Mouse (Mus musculus): ENCODE measurements at regions not wholly inside any gene's neighbourhood (a gene's known extent, or its start where the extent isn't known, plus 50 kb on each side); places are given as distances from the start of the nearest gene placed in this dataset.
A peak's percentile ranks its signal among the peaks of the same experiment; 100 is the strongest.

DNA sequence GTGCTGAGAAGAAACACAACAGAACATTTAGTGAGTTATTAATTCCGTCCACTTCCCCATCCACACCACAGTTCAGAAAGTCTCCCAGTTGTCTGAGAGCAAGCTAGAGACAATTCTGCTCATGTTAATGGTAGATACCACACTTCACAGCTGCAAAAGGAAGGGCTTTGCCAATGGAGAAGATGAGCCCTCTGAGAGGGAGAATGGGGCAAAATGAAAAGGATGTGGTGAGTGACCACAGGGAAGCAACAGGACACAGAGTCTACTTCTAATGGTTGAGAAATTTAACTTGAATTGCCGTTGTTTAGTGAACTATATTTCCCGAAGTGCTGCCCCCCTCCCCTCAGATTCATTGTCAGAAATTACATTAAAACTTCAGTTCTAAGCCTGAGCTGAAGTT, 582.7 kb downstream of the Lmo4 start:
- TF ChIP-seq CTCF (IDR thresholded peaks at IDR 0.05; ENCODE audit: low read depth) (no peak), EP300 (optimal IDR thresholded peaks at IDR 0.05) (no peak)
- no peak for ATAC-seq (ENCODE audit: low FRiP score, low TSS enrichment)
- WGBS: 67% methylated on average over 3 of the region's 3 CpGs

DNA sequence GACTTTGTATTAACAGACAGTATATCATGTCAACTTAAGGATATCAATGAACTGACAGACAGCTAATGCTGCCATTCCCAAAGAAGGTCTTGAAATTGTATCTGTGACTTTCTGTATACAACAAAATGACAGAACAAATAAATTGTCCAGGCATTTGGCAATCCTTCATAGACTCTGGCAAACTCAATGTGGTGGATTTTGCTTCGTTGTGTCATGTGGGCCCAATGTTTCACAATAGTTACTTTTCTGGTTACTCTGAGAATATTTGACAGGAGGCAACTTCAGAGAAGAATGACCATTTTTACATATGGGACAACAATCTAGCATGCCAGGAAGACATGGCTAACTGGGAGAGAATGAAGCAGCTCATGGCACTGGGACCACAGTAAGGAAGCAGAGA, 585.9 kb downstream of the Lmo4 start:
- ATAC-seq (ENCODE audit: low FRiP score, low TSS enrichment): no peak
- Histone ChIP-seq H3K9me3 (ENCODE audit: control insufficient read depth, low read length) (no peaks in the 10 kb centered on the region), H3K27ac (replicated peaks) (no peak overlapping the region), H3K4me3 (ENCODE audit: low read depth, low read length) (no peak overlapping the region), H3K4me2 (replicated peaks; ENCODE audit: low read depth) (no peak overlapping the region), H3K36me3 (ENCODE audit: control insufficient read depth, insufficient read depth, low read length) (no peaks in the 10 kb centered on the region), H3K27me3 (ENCODE audit: control insufficient read depth, insufficient read depth, low read length) (no peaks in the 10 kb centered on the region), H3K4me1 (replicated peaks; ENCODE audit: control insufficient read depth, insufficient read depth) (no peaks in the 10 kb centered on the region), H3K9ac (ENCODE audit: low read length) (no peak overlapping the region)
- DNase-seq (ENCODE audit: low spot score): no peak
- WGBS: 32% methylated on average over 1 of the region's 1 CpGs
- TF ChIP-seq EP300 (optimal IDR thresholded peaks at IDR 0.05) (no peak), CTCF (IDR thresholded peaks at IDR 0.05; ENCODE audit: low read depth) (no peak)

More for the DNA sequence above, 582.7 kb downstream of the Lmo4 start:
- Histone ChIP-seq H3K9ac (ENCODE audit: low read length) (no peak overlapping the region), H3K4me3 (ENCODE audit: low read depth, low read length) (no peak overlapping the region), H3K4me2 (replicated peaks; ENCODE audit: low read depth) (no peak overlapping the region), H3K27ac (replicated peaks) (no peak overlapping the region), H3K36me3 (ENCODE audit: control insufficient read depth, insufficient read depth, low read length) (no peaks in the 10 kb centered on the region), H3K4me1 (replicated peaks; ENCODE audit: control insufficient read depth, insufficient read depth) (no peaks in the 10 kb centered on the region), H3K9me3 (ENCODE audit: control insufficient read depth, low read length) (no peaks in the 10 kb centered on the region), H3K27me3 (ENCODE audit: control insufficient read depth, insufficient read depth, low read length) (no peaks in the 10 kb centered on the region)
- no peak for DNase-seq (ENCODE audit: low spot score)

DNA sequence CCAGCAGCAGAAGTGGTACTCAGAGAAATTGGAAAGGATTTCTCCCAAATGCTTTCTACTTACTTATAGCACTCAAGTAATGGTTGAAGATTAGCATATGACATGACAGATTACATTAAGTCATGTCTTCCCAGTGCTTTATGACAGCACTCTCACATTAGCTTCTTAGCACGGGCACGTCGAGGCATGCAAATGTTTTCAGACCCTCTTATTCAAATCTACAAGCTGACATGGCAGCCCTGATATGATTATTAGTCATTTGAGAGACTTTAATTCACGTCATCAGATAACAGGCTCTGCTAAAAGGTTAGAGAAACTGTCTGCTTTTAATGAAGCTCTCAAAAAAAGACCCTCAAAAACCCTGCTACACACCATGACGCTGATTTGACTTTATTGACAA, 590.1 kb downstream of the Lmo4 start:
- H3K9ac ChIP-seq (ENCODE audit: low read length): no peak overlapping the region
- no peaks in the 10 kb centered on the region for H3K4me1 ChIP-seq (replicated peaks; ENCODE audit: control insufficient read depth, insufficient read depth)
- H3K27ac ChIP-seq (replicated peaks): no peak overlapping the region
- TF ChIP-seq EP300 (optimal IDR thresholded peaks at IDR 0.05): no peak
- TF ChIP-seq CTCF (IDR thresholded peaks at IDR 0.05; ENCODE audit: low read depth): no peak
- H3K9me3 ChIP-seq (ENCODE audit: control insufficient read depth, low read length): no peaks in the 10 kb centered on the region
- 67% methylated on average over 5 of the region's 5 CpGs for WGBS
- no peak for DNase-seq (ENCODE audit: low spot score)
- no peak overlapping the region for H3K4me3 ChIP-seq (ENCODE audit: low read depth, low read length)
- no peaks in the 10 kb centered on the region for H3K36me3 ChIP-seq (ENCODE audit: control insufficient read depth, insufficient read depth, low read length)
- ATAC-seq (ENCODE audit: low FRiP score, low TSS enrichment): no peak
- H3K27me3 ChIP-seq (ENCODE audit: control insufficient read depth, insufficient read depth, low read length): no peaks in the 10 kb centered on the region
- H3K4me2 ChIP-seq (replicated peaks; ENCODE audit: low read depth): no peak overlapping the region

DNA sequence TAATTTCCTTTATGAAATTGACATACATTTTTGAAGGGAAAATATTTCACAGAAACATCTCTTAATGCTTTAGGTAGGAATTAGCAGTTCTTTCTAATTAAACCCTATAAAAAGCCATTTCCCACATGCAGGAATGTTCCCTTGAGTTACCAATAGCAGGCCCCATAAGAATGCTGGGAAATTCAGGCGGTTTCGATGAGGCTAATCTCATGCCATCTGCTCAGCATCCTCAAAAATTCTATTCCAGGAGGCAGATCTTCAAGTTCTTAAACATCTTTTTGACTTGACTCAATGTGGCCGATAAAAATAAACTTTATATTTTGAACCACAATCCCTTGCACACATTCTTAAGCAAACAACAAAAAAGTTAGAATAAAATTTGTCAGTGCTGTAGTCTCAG, 591.0 kb downstream of the Lmo4 start:
- H3K27me3 ChIP-seq (ENCODE audit: control insufficient read depth, insufficient read depth, low read length): no peaks in the 10 kb centered on the region
- DNase-seq (ENCODE audit: low spot score) (no peak), ATAC-seq (ENCODE audit: low FRiP score, low TSS enrichment) (no peak)
- 91% methylated on average over 3 of the region's 3 CpGs for WGBS
- H3K9me3 ChIP-seq (ENCODE audit: control insufficient read depth, low read length): no peaks in the 10 kb centered on the region
- no peak overlapping the region for H3K9ac ChIP-seq (ENCODE audit: low read length)
- H3K4me1 ChIP-seq (replicated peaks; ENCODE audit: control insufficient read depth, insufficient read depth): no peaks in the 10 kb centered on the region
- H3K4me3 ChIP-seq (ENCODE audit: low read depth, low read length): no peak overlapping the region
- no peak overlapping the region for H3K4me2 ChIP-seq (replicated peaks; ENCODE audit: low read depth)
- no peaks in the 10 kb centered on the region for H3K36me3 ChIP-seq (ENCODE audit: control insufficient read depth, insufficient read depth, low read length)
- H3K27ac ChIP-seq (replicated peaks): no peak overlapping the region
- no peak for TF ChIP-seq EP300 (optimal IDR thresholded peaks at IDR 0.05)
- TF ChIP-seq CTCF (IDR thresholded peaks at IDR 0.05; ENCODE audit: low read depth): no peak

DNA sequence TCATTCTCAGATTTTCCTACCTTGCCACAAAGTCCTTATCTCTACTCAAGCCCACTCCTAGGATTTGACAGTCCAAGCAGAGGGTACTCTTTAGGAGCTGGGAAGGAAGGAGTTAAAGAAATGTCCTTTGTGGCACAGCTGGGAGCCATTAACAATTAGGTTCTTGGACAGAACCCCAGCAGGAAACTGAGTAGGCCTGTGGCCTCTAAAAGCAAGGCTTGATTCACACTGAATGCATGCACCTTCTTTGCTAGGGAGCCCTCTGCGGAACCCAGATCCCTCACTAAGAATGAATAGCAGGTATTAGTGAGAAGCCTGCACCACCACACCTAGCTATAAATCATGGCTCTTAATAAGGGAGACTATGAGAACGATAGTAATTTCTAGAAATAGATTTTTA, 595.3 kb downstream of the Lmo4 start:
- WGBS: 39% methylated on average over 2 of the region's 2 CpGs
- no peak for ATAC-seq (ENCODE audit: low FRiP score, low TSS enrichment)
- no peak for DNase-seq (ENCODE audit: low spot score)

DNA sequence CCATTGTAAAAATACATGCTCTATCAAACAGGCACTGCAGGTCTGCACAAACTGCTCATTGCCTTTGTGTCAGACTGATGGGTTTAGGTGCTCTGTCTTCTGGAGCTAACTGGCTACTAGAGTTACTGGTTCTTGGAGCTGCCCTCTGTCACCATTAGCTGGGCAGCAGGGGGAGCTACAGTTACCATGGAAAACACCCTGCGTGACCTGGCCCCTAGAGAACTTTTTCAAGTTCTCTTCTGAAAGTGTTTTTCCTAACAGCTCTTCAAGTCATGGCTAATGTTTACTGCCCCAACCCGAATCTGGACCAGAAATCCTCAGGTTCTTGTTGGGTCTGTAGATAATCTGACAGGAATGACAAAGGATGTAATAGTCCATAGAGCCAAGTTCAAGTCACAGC, 605.9 kb downstream of the Lmo4 start:
- Histone ChIP-seq H3K27ac (replicated peaks) (no peak overlapping the region), H3K4me1 (replicated peaks; ENCODE audit: control insufficient read depth, insufficient read depth) (no peaks in the 10 kb centered on the region), H3K4me2 (replicated peaks; ENCODE audit: low read depth) (no peak overlapping the region), H3K4me3 (ENCODE audit: low read depth, low read length) (no peak overlapping the region), H3K36me3 (ENCODE audit: control insufficient read depth, insufficient read depth, low read length) (no peaks in the 10 kb centered on the region), H3K27me3 (ENCODE audit: control insufficient read depth, insufficient read depth, low read length) (no peaks in the 10 kb centered on the region), H3K9me3 (ENCODE audit: control insufficient read depth, low read length) (no peaks in the 10 kb centered on the region), H3K9ac (ENCODE audit: low read length) (no peak overlapping the region)
- ATAC-seq (ENCODE audit: low FRiP score, low TSS enrichment) (no peak), DNase-seq (ENCODE audit: low spot score) (peak; percentile 65)
- 34% methylated on average over 2 of the region's 2 CpGs for WGBS
- TF ChIP-seq CTCF (IDR thresholded peaks at IDR 0.05; ENCODE audit: low read depth): peak; percentile 72
- TF ChIP-seq EP300 (optimal IDR thresholded peaks at IDR 0.05): no peak

More for the DNA sequence above, 595.3 kb downstream of the Lmo4 start:
- Histone ChIP-seq H3K27me3 (ENCODE audit: control insufficient read depth, insufficient read depth, low read length) (no peaks in the 10 kb centered on the region), H3K4me3 (ENCODE audit: low read depth, low read length) (no peak overlapping the region), H3K9ac (ENCODE audit: low read length) (no peak overlapping the region), H3K27ac (replicated peaks) (no peak overlapping the region), H3K36me3 (ENCODE audit: control insufficient read depth, insufficient read depth, low read length) (no peaks in the 10 kb centered on the region), H3K9me3 (ENCODE audit: control insufficient read depth, low read length) (no peaks in the 10 kb centered on the region), H3K4me1 (replicated peaks; ENCODE audit: control insufficient read depth, insufficient read depth) (no peaks in the 10 kb centered on the region), H3K4me2 (replicated peaks; ENCODE audit: low read depth) (no peak overlapping the region)
- TF ChIP-seq CTCF (IDR thresholded peaks at IDR 0.05; ENCODE audit: low read depth) (no peak), EP300 (optimal IDR thresholded peaks at IDR 0.05) (no peak)
